Mouse (Mus musculus): Measurements from ENCODE around the gene Nmbr.

Nmbr gene

DNA sequence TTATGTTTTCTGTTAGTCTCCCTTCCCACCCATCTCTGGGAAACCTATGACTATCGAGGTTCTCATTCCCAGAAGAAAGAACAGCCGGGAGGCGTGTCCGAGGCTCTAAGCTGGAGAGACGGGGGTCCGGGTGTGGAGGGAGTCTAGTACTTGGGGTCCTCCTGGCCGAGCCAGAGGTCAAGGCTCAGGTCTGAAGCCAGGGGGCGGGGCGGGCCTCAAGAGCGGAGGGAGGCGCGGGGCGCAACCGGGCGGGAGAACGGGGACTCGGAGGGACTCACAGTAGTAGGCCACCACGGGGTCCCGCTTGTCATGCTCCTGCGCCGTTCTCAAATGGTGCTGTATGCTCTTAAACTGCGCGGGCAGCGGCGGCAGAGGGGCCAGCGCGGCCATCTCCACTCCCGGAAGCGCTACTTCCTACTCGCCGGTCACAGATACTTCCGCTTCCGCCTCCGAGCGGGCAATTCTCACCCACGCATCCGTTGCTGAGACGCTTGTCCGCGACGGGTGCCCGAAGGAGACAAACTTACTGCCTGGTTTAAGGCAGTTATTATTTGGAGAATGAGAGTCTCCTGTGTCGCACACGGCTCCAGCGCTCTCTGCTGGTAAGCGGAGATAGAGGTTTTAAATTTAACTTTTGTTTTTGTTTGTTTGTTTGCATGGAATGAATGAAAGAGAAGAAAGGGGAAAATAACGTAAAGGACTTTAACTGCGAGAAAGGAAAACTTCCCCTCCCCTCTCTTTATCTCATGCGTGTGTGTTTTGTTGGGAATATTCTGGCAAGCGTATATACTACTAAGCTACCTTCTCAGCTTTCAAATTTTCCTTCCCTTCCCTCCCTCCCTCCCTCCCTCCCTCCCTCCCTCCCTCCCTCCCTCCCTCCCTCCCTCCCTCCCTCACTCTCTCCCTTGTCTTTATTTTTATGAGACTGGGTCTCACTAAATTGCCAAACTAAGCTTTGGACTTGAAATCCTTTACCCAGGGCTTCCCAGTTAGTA is at the start of gene Nmbr, which contains the start of gene Vta1:
Gene Nmbr (plus strand): TSS at position 520 of the 995 bp plus-strand sequence.
Gene Vta1 (minus strand): TSS at position 489 of the 995 bp plus-strand sequence.
- peak; percentile 99 for DNase-seq

DNA sequence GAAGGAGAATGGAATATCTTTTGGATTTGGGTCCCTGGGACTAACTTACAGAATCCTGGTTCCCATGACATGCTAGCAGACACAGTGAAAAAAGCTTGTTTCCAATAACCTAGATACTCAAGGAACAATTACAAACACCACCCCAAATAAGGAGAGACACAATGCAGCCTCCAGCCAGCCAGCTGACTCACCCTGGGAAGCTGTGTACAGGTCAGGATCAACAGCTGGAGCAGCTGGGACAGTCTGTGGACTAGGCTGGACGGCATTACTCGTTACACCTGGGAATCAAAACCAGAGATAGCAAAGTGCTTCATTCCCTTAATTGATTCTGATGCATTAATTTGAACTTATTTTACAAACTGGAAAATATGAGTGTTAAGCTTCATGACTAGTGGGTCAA is 44.5 kb upstream of the Nmbr start:
- DNase-seq, result no peak

DNA sequence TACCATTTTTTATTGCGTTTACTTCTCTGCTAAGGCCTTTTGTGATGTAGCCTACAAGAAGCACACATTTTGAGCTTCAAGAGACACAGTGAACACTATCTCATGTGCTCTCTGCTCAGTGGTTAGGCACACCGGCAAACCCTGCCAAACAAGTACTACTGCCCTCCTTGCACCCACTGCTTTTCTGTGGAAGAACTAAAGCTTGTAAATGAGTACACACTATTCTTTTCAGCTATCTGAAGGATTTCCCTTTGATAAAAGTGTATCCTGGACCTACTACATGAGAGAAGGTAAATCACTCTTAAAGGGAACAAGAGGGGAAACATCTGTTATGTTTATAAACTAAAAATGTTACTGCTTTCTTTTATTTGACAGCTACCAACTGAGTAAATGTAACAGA is 39.2 kb upstream of the Nmbr start:
- no peak for DNase-seq

DNA sequence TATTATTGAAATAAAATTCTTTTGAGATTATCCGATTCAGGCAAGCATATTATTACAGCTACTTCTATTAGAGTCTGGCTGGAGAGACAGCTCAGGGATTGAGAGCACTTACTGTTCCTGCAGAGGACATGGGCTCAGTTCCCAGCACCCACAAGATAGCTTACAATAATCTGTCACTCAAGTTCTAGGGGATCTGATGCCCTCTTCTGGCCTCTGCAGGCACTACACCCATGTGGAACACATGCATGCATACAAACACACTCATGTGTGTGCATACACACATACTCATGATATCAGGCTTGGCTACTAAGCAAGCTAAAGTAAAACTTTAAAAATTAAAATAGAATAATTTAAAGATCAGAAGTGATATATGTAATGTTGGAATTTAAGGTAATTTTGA is 19.7 kb upstream of the Nmbr start:
- DNase-seq, result no peak

DNA sequence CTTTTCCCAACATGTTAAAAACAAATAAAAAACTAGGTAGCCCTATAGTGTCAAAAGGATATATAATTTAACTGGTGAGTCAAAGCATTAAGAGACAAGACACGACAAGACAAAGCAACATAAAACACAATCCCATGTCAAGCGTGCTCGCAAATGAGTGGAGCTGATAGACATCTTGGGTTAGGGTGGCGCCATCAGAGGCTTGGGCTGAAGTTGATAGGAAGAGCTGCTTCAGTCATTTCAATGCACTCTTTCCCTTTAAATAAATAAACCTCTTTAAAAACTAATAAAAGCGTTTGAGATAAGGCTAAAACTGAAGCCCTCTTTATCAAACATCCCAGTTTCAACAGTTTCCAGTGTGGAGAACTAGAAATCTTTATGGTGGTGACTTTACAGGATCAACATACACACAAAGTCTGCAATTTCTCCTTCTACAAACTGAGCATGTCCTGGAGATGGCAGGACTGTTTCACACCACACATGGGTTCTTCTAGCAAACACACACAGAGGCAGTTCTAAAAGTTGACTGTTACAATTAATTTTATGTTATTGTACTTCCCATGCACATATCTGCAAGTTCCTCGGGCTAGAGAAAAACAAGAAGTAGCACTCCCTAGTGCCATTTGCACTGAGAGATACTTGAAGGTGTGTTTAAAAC is 16.5 kb upstream of the Nmbr start:
- DNase-seq, result no peak

DNA sequence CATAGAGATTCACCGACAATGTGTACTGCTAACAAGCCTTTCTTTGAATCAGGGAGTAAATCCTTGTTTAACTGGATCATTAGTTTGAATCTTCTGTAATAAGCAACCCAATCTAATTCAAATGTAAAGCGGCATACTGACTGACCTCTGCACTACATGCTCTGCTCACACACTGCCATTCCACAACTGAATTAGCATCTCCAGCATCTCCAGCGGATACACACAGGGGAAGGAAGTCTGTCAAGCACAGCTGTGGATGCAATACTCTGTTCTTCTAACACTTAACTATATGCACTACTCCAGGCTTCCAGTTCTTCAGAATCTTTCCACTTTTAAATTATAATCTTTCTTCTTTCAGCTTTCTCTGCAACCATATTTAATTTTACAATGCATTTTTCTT is 15.0 kb upstream of the Nmbr start:
- DNase-seq, result no peak

DNA sequence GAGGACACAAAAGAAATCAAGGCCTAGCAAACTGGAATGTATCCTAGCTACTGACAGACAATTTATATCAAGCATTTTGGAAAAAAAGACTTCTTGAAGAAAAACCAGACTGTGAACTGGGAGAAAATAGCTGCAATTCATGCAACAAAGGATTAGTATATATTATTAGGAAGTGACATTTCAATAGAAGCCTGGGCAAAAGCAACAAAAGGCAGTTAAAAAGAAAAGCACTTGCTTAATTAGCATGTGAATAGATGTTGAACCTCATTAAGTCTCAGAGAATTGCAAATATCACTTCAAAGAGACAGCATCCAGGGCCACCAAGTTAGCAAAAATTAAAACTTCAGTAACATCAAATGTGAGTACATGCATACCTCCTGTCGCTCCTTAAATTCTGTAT is 2.2 kb upstream of the Nmbr start:
- DNase-seq, result no peak

DNA sequence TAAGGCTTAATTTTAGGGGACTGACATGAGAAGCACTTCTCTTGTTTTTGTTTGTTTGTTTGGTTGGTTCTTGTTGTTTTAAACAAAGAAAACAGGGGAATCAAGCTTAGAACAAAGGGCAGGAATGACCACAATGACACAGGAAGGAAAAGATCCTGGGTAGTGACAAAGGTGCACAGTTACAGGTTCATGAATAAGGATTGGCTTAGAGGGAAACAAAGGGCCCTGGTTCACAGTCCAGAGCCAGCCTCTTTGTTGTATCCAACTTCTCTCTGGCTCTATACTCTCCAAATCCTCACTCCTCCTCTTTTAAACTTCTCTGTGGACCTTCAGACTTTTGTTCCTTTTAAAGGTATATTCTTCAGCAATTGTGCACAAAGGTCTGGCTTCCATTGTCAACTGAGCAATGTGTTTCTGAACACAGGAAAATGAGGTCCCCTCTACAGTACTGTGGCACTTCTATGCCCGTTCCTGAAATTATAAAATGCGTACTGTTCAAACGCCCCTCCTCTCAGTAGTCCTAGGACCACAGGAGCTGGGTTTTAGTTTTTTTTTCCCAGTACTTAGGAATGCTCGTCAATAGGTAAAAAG is 1.5 kb upstream of the Nmbr start:
- DNase-seq, result no peak

DNA sequence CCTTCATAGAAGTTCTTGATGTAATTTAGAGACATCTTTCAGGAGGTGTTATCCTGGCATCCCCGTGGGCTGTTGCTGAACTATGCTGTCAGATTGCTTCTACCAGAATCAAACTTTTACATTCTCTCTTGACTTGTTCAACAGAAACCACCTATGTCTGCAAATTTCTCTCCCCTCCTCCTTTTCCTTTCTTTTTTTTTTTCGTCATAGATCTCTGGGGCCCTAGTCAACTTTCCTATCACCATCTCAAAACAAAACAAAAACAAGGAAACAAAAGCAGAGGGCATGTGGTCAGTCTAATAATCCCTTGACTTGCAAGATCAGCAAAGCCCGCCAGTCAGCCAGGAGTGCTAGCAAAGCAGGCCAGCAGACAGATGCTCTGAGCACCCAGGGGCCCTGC is 12.7 kb downstream of the Nmbr start, which contains the start of gene Gje1:
Gene Gje1 (minus strand): TSS at position 101 of the 400 bp plus-strand sequence.
- no peak for DNase-seq

DNA sequence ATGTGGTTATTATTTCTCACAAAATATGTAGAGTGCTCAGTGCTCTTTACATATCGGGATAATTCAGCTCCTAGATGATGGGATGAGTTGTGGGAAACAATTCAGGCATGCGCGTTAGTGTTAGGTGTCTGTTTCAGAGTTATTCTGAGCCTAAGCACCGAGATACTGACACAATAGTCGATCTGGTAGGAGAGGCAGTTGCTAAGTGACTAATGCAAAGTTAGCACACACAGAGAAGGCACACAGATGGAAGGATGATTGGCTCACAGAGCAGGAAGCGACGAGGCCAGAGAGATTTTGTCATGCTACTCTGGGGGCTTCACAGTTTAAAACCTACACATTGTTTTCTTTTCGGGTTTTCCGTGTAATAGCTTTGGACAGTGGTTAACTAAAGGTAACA is 20.3 kb downstream of the Nmbr start:
- no peak for DNase-seq

DNA sequence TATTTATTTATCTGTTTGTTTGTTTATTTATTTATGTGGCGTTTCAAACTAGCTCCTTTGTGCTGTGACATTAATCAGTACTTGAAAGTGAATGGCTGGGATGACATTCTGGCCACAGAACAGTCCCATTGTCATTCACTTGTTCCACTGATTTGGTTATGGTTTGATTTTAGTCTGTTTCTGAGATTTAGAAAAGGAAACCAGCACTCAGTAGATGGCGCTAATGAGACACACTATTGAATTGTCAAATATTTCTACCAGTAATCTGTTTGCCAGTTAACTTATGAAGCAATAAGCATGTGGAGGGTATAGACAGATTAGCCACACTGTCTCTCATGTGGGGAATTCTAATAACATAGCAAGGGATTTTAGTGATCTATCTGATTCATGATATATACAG is 28.9 kb downstream of the Nmbr start:
- DNase-seq, result peak in 1 of 2 experiments; percentile 53

DNA sequence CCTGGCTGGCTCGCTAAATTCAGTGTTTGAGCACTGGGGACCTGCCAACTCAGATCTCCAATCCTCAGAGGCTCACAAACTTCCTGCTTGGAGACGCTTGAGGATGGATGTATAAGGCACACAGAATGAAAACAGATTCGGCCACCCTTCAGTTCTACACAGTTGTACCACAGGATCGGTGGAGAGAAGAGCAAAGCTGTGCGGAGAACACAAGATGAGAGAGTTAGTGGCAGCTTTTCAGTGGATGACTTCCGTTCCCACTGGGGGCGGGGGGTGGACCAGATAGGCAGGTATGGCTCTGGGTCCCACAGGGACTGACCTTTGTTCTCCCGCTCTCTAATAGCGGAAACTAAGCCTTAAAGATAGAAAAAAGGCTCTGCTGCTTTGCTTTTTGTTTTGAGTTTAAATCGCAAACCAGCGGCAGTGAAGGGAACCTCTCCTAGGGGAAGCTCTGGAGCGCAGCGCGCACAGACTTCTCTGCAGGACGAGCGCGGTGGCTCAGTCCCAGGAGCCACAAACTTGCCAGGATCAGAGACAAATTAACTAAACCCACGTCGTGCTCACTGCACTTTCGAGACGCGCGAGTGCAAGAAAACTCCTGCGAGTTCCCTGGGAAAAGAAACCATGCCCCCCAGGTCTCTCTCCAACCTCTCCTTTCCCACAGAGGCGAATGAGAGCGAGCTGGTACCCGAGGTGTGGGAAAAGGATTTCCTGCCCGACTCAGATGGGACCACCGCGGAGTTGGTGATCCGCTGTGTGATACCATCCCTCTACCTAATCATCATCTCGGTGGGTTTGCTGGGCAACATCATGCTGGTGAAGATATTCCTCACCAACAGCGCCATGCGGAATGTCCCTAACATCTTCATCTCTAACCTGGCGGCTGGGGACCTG is 54.5 kb downstream of the Nmbr start:
- no peak for DNase-seq

DNA sequence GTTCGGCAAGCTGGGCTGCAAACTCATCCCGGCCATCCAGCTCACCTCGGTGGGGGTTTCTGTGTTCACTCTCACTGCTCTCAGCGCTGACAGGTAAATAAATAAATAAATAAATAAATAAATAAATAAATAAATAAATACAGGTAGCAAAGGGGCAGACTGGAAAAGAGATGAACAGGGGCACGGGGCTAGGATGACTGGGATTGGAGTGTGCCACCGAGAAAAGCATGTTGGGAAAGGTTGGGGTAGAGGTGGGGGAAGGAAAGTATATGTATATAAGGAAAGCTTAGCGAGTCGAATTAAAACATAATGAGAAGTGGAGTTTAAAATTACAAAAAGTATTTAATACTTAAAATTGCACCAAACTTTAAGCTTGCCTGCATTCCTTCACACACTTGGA is 55.2 kb downstream of the Nmbr start:
- no peak for DNase-seq

DNA sequence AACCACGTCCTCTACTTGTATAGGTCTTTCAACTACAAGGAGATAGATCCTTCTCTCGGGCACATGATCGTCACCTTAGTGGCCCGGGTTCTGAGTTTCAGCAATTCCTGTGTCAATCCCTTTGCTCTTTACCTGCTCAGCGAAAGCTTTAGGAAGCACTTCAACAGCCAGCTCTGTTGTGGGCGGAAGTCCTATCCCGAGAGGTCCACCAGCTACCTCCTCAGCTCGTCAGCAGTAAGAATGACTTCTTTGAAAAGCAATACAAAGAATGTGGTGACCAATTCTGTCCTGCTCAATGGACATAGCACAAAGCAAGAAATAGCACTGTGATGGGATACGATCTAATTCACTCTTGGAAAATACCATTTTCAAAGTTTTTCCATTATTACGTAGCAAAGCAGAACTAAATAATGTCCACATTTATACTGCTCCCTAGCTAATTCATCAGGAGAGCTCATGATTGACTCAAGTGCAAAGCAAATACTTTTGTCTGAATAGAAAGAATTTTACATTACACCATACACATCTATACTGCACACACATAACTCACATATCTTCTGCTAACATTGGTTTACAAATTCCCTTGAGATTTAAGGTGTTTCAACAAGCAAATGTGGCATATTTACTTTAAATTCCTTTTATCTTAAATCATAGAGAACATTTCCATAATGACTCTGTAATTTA is 65.0 kb downstream of the Nmbr start:
- no peak for DNase-seq

DNA sequence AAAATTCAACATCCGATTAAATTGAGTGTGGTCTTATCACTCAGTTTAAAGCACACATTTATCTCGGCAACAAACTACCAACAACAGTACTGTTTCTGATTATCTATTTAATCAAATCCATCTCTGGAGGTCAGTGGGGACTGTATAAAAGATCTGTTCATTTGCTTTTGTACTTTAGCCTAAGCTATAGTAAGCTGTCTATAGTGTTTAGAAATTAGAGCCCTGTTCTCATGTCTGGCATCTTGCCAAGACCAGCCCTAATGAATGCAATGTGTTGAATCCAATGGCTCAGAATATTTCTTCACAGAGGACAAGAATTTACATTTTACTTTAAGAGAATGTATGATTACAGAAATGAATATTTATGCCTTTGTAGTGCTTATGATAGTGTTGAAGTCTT is 69.1 kb downstream of the Nmbr start:
- no peak for DNase-seq

DNA sequence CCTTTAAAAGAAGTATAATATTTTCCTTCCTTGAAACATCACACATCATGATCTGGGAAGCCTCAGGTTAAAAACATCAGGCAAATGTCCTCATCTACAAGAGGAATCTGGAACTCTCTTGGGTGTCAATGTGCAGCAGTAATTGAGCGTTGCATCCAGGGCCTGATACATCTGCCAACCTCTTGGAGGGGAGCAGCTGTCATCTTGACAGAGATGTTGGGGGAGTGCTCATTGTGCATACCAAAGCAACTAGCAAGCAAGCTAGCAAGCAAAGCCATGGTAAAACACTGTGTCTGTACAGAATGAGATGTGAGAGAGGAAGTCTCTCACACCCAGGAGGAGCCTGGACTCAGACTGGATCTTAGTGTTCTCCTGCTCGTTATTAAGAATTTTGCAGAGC is 84.6 kb downstream of the Nmbr start:
- no peak for DNase-seq

DNA sequence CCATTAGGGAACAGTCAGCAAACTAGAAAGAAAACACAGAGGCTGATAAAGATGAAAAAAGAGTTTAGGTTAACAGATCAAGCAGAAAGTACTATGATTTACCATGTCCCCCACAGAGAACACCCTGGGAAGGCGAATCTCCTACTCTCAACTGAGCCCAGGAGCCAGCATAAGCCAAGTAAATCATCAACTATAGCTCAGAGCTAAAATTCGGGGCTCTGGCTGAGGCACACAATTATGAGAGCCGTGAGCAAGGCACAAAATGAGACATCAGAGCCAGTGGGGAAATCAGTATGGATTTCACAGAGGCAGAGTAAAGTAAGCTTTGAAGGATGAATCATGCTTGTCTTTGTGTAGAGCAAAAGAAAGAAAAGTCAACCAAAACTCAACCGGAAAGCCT is 111.6 kb downstream of the Nmbr start:
- DNase-seq, result no peak
